Mouse (Mus musculus) cerebellum, postnatal 10 days (tissue): ENCODE measurements at regions not wholly inside any gene's neighbourhood (a gene's known extent, or its start where the extent isn't known, plus 50 kb on each side); places are given as distances from the start of the nearest gene placed in this dataset.

Experiments used
- DNase-seq, 2 experiments: peaks; one replicate each; pipeline ENCODE4 v3.0.0; 2021; ENCODE audit warnings: mixed read lengths in 2 of 2

GRCm38 (mm10) chr3:38820787-38821186, 66.0 kb upstream of the Fat4 start:
- peak; percentile 29 to 36 for DNase-seq

- DNase-seq, result peak; percentile 69 to 78
Measured at GRCm38 (mm10) chr3:38820315-38820714, 66.4 kb upstream of the Fat4 start.

GRCm38 (mm10) chr3:38817651-38818050, 69.1 kb upstream of the Fat4 start:
- DNase-seq, result peak; percentile 57 to 67

- DNase-seq, result no peak
Measured at GRCm38 (mm10) chr3:38812457-38812856, 74.3 kb upstream of the Fat4 start.

GRCm38 (mm10) chr3:38811635-38812034, 75.1 kb upstream of the Fat4 start:
- no peak for DNase-seq

- DNase-seq, result no peak
Measured at GRCm38 (mm10) chr3:38806469-38807055, 80.2 kb upstream of the Fat4 start.

- DNase-seq, result no peak
Measured at GRCm38 (mm10) chr3:38806036-38806435, 80.7 kb upstream of the Fat4 start.

- DNase-seq, result no peak
Measured at GRCm38 (mm10) chr3:38795646-38796301, 91.0 kb upstream of the Fat4 start.

GRCm38 (mm10) chr3:38793221-38793620, 93.5 kb upstream of the Fat4 start:
- peak in 1 of 2 experiments; percentile 13 for DNase-seq

GRCm38 (mm10) chr3:38788751-38789150, 98.0 kb upstream of the Fat4 start:
- DNase-seq, result no peak

- no peak for DNase-seq
Measured at GRCm38 (mm10) chr3:38783711-38784110, 103.0 kb upstream of the Fat4 start.

- no peak for DNase-seq
Measured at GRCm38 (mm10) chr3:38783051-38783450, 103.7 kb upstream of the Fat4 start.

GRCm38 (mm10) chr3:38776743-38777366, 109.9 kb upstream of the Fat4 start:
- no peak for DNase-seq

GRCm38 (mm10) chr3:38754632-38755123, 132.1 kb upstream of the Fat4 start:
- DNase-seq, result no peak

- DNase-seq, result no peak
Measured at GRCm38 (mm10) chr3:38753446-38754205, 133.1 kb upstream of the Fat4 start.

- no peak for DNase-seq
Measured at GRCm38 (mm10) chr3:38742155-38742554, 144.6 kb upstream of the Fat4 start.

- no peak for DNase-seq
Measured at GRCm38 (mm10) chr3:38722606-38723005, 164.1 kb upstream of the Fat4 start.

- DNase-seq, result peak; percentile 30 to 48
Measured at GRCm38 (mm10) chr3:38712078-38712873, 174.5 kb upstream of the Fat4 start.

- DNase-seq, result peak; percentile 14 to 23
Measured at GRCm38 (mm10) chr3:38711229-38711628, 175.5 kb upstream of the Fat4 start.

GRCm38 (mm10) chr3:38707891-38708290, 178.8 kb upstream of the Fat4 start:
- DNase-seq, result no peak

- DNase-seq, result no peak
Measured at GRCm38 (mm10) chr3:38699206-38699605, 187.5 kb upstream of the Fat4 start.

GRCm38 (mm10) chr3:38697871-38698270, 188.9 kb upstream of the Fat4 start:
- DNase-seq, result no peak
